Mouse (Mus musculus) heart, embryonic 11.5 days (tissue): Measurements from ENCODE around the gene Foxj2. TPM values are rescaled to one million over a fixed set of nuclear protein-coding genes. Genes with fewer than 3 reads are reported as not detected.

Source experiments
- ATAC-seq: fragments of 200-750 bp; cut with Nextera tagmentation; replicated peaks from 2 replicates; pipeline ENCODE4 v1.8.0; 2017; ENCODE audit warnings: moderate library complexity; ENCODE audit not compliant: insufficient number of reproducible peaks, low FRiP score, low TSS enrichment
- H3K27ac ChIP-seq: fragments of 300-500 bp; sonication (generic); 2 replicates; pipeline ENCODE4 v1.5.1; 2014; ENCODE audit warnings: mild to moderate bottlenecking, low read depth, low read length
- H3K27me3 ChIP-seq: fragments of 300-500 bp; sonication (generic); 2 replicates; pipeline ENCODE4 v1.6.1; 2014; ENCODE audit warnings: mild to moderate bottlenecking, low read length, mixed read lengths; ENCODE audit not compliant: control insufficient read depth, insufficient read depth
- H3K36me3 ChIP-seq: fragments of 300-500 bp; sonication (generic); 2 replicates; pipeline ENCODE4 v1.6.1; 2014; ENCODE audit warnings: mild to moderate bottlenecking, low read length, moderate library complexity, mixed read lengths; ENCODE audit not compliant: control insufficient read depth, insufficient read depth
- H3K4me1 ChIP-seq: fragments of 300-500 bp; sonication (generic); 2 replicates; pipeline ENCODE4 v1.6.1; 2014; ENCODE audit warnings: low read length; ENCODE audit not compliant: control insufficient read depth, insufficient read depth
- H3K4me2 ChIP-seq: fragments of 300-500 bp; sonication (generic); 2 replicates; pipeline ENCODE4 v1.6.1; 2014; ENCODE audit warnings: mild to moderate bottlenecking, moderate library complexity
- H3K4me3 ChIP-seq: fragments of 300-500 bp; sonication (generic); 2 replicates; pipeline ENCODE4 v1.5.1; 2014; ENCODE audit warnings: low read depth, low read length
- H3K9ac ChIP-seq: fragments of 300-500 bp; sonication (generic); 2 replicates; pipeline ENCODE4 v1.6.1; 2014; ENCODE audit warnings: mild to moderate bottlenecking, low read depth, low read length, moderate library complexity
- H3K9me3 ChIP-seq: fragments of 300-500 bp; sonication (generic); replicated peaks from 2 replicates; pipeline ENCODE4 v1.6.1; 2016; ENCODE audit warnings: low read length; ENCODE audit not compliant: control insufficient read depth
- whole genome bisulfite sequencing: fragments of 180-500 bp; shearing (Covaris S2); extraction: QIAGEN DNeasy Blood & Tissue Kit; methylation state at CpG from one replicate; pipeline ENCODE4 v1.1.7; 2014; ENCODE audit not compliant: insufficient replicate concordance; 5-methylcytosine and 5-hydroxymethylcytosine counted together
- polyA plus RNA-seq: library from polyadenylated mRNA; unstranded; fragments of >200 nt; fragmentation: Nextera tagmentation; extraction: Ambion mirVana; gene quantifications from 2 replicates; pipeline ENCODE4 v1.2.1, GENCODE M21; 2014

Gene Foxj2
- polyA plus RNA-seq, 1 experiment from 2014 or later, result 4.9 TPM

- H3K27me3 ChIP-seq, result no peaks in the 10 kb centered on the region
- peak; percentile 96 for ATAC-seq
- H3K36me3 ChIP-seq, result no peaks in the 10 kb centered on the region
- peak within 1 kb of the TSS; percentile 74 for H3K4me2 ChIP-seq
- no peaks in the 10 kb centered on the region for H3K9me3 ChIP-seq
- peak within 1 kb of the TSS; percentile 78 for H3K27ac ChIP-seq
- 7% methylated on average over 43 of the region's 43 CpGs for WGBS
- peak within 1 kb of the TSS; percentile 81 for H3K9ac ChIP-seq
- H3K4me3 ChIP-seq, result peak within 1 kb of the TSS; percentile 89
- peaks cover 5% of the 10 kb centered on the region for H3K4me1 ChIP-seq
These were observed 54.4 kb downstream of the Foxj2 start, which contains the start of gene Necap1 for GRCm38 (mm10) chr6:122873871-122874719. Necap1 (plus strand) TSS chr6:122874474.

GRCm38 (mm10) chr6:122874720-122875389, 55.1 kb downstream of the Foxj2 start:
- H3K36me3 ChIP-seq, result 0 out of 2 replicates have a peak, but pooled peaks cover 2% of the 10 kb centered on the region
- peak overlapping the region; percentile 89 for H3K4me3 ChIP-seq
- H3K27me3 ChIP-seq, result no peaks in the 10 kb centered on the region
- 1% methylated on average over 31 of the region's 31 CpGs for WGBS
- H3K9me3 ChIP-seq, result no peaks in the 10 kb centered on the region
- peak overlapping the region; percentile 74 for H3K4me2 ChIP-seq
- H3K4me1 ChIP-seq, result peaks cover 5% of the 10 kb centered on the region
- peak overlapping the region; percentile 81 for H3K9ac ChIP-seq
- peak overlapping the region; percentile 78 for H3K27ac ChIP-seq
- peak; percentile 67 for ATAC-seq

DNA sequence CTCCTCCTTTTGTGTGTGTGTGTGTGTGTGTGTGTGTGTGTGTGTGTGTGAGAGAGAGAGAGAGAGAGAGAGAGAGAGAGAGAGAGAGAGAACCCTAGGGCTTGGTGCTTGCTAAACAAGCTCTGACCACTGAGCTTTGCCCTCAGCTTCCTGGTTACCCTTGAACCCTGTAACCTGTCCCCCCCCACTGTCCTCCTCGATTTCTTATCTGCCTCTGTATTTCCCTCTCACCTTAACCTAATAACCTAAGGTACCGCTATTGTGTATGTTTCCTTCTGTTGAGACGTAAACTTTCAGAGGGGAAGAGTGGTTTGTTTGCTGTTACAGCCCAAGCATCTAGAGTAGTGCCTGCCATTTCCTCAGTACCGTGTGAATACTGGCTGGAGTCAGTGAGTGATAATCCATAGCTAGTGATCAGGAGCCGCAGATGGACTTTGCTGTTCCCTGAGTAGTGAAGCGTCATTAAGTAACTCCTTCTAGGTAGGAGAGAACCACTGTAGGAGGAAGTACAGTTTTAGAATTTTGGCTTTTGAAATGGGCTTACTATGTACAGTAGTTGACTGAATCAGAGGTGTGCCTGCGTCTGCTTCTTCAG, 59.5 kb downstream of the Foxj2 start:
- no peak overlapping the region for H3K9ac ChIP-seq
- WGBS, result 86% methylated on average over 7 of the region's 7 CpGs
- peaks cover 5% of the 10 kb centered on the region for H3K4me1 ChIP-seq
- peaks cover 24% of the 10 kb centered on the region for H3K36me3 ChIP-seq
- H3K9me3 ChIP-seq, result no peaks in the 10 kb centered on the region
- no peaks in the 10 kb centered on the region for H3K27me3 ChIP-seq
- H3K4me3 ChIP-seq, result no peak overlapping the region
- H3K4me2 ChIP-seq, result no peak overlapping the region
- no peak for ATAC-seq
- no peak overlapping the region for H3K27ac ChIP-seq

GRCm38 (mm10) chr6:122879781-122880505, 60.2 kb downstream of the Foxj2 start:
- Histone ChIP-seq H3K9ac (no peak overlapping the region), H3K4me3 (no peak overlapping the region), H3K4me2 (no peak overlapping the region), H3K4me1 (peaks cover 5% of the 10 kb centered on the region), H3K27me3 (no peaks in the 10 kb centered on the region), H3K36me3 (peaks cover 27% of the 10 kb centered on the region), H3K9me3 (no peaks in the 10 kb centered on the region), H3K27ac (no peak overlapping the region)
- ATAC-seq, result no peak
- WGBS, result 89% methylated on average over 7 of the region's 7 CpGs

DNA sequence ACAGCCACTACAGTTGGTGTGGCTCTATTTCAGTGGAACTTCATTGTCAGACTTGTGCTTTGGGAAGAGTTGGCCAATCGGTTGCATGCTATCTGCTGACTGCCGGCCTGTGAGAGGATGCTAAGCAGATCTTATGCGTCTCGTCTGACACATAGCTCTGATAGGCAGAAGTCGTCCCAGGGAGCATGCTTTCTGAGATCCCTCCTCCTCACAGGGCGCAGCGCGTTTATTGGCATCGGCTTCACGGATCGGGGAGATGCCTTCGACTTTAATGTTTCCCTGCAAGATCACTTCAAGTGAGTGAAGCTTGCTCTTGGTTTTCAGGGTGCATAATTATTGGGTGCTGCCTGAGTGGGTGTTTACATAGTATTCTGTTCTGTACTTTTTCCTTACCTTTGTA, 61.6 kb downstream of the Foxj2 start:
- Histone ChIP-seq H3K4me1 (no peaks in the 10 kb centered on the region), H3K9ac (no peak overlapping the region), H3K4me3 (no peak overlapping the region), H3K27me3 (no peaks in the 10 kb centered on the region), H3K4me2 (no peak overlapping the region), H3K36me3 (peaks cover 30% of the 10 kb centered on the region), H3K9me3 (no peaks in the 10 kb centered on the region), H3K27ac (no peak overlapping the region)
- ATAC-seq, result no peak
- WGBS, result 82% methylated on average over 12 of the region's 12 CpGs

- Histone ChIP-seq H3K9me3 (no peaks in the 10 kb centered on the region), H3K4me1 (no peaks in the 10 kb centered on the region), H3K36me3 (peaks cover 50% of the 10 kb centered on the region), H3K4me3 (no peak overlapping the region), H3K4me2 (no peak overlapping the region), H3K27ac (no peak overlapping the region), H3K27me3 (no peaks in the 10 kb centered on the region), H3K9ac (no peak overlapping the region)
- WGBS, result 94% methylated on average over 9 of the region's 9 CpGs
- ATAC-seq, result no peak
These were observed 63.9 kb downstream of the Foxj2 start for GRCm38 (mm10) chr6:122883603-122884002.

DNA sequence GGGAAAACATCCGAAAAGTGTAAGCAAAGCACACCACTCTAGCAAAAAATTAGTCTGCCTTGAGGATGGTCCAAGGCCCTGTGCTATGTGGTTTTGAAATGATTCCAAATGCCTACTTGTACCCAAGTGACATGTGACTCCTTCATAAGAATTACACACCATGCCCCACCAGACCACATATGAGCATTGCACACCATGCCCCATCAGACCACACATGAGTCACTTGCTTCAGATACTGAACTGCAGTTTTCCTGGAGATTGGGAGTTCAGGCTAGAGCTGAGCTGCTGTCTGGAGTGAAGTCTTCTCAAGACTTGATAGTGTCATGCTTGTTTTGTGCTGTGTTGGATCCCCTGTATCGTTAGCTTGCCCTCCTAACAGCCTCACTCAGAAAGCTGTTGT, 69.9 kb downstream of the Foxj2 start:
- Histone ChIP-seq H3K4me1 (no peaks in the 10 kb centered on the region), H3K36me3 (peaks cover 24% of the 10 kb centered on the region), H3K4me3 (no peak overlapping the region), H3K9ac (no peak overlapping the region), H3K4me2 (no peak overlapping the region), H3K27me3 (no peaks in the 10 kb centered on the region), H3K27ac (no peak overlapping the region), H3K9me3 (no peaks in the 10 kb centered on the region)
- no peak for ATAC-seq
- WGBS, result 96% methylated on average over 2 of the region's 2 CpGs

DNA sequence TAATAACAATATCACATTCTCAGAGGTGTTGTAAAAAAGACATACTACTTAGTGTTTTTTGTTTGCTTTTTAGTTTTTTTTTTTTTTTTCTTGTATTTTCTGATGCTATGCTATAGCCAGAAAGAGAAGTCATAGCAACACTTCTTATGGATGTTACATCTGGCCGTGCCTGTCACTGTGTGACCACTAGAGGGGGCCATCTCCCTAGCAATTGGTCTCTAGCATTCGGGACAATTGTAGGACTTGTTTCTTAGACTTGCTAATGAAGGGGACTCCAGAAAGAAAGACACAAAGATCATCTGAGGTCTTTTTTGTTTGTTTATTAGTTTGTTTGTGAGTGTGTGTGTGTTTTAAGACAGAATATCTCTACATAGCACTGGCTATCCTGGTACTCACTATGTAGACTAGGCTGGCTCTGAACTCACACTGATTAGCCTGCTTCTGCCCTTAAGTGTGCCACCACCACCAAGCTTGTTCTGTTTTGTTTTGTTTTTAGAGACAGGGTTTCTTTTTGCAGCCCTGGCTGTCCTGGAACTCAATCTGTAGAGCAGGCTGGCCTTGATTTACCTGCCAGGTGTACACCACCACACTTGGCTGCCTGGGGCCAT, 72.8 kb downstream of the Foxj2 start:
- WGBS, result 16% methylated on average over 2 of the region's 2 CpGs
- Histone ChIP-seq H3K9me3 (no peaks in the 10 kb centered on the region), H3K4me3 (no peak overlapping the region), H3K27ac (no peak overlapping the region), H3K27me3 (no peaks in the 10 kb centered on the region), H3K36me3 (peaks cover 8% of the 10 kb centered on the region), H3K4me1 (no peaks in the 10 kb centered on the region), H3K9ac (no peak overlapping the region), H3K4me2 (no peak overlapping the region)
- ATAC-seq, result no peak
